Mouse (Mus musculus): ENCODE results near the gene Smcr8. TPM values are rescaled to one million over a fixed set of nuclear protein-coding genes. Genes with fewer than 3 reads are reported as not detected.

The Smcr8 gene
- total and polyA plus RNA-seq, 3 experiments: 2.4 to 56.1 (median 44.7) TPM

- H3K9me3 ChIP-seq (replicated peaks): peaks cover 3% of the 10 kb centered on the region; the same call in 1 of the 2 replicates
- ATAC-seq (ENCODE audit: extremely low read depth, insufficient number of reproducible peaks, low FRiP score, poor library complexity, severe bottlenecking) (no peak), DNase-seq (ENCODE audit: low spot score) (no peak)
- peaks cover 51% of the 10 kb centered on the region for H3K36me3 ChIP-seq (replicated peaks)
- no peaks in the 10 kb centered on the region for H3K27me3 ChIP-seq (ENCODE audit: insufficient read depth, low read length)
- H3K4me3 ChIP-seq (ENCODE audit: low read depth, low read length): no peak overlapping the region
- peaks cover 30% of the 10 kb centered on the region for H3K4me1 ChIP-seq (ENCODE audit: insufficient read depth, low read depth, low read length)
- no peak for TF ChIP-seq POLR2AphosphoS5 (IDR thresholded peaks at IDR 0.05; ENCODE audit: insufficient replicate concordance, low read depth, low read length)
- no peak for TF ChIP-seq GATA1 (IDR thresholded peaks at IDR 0.05; ENCODE audit: borderline replicate concordance, low read length)
- no peak for TF ChIP-seq GATA2 (IDR thresholded peaks at IDR 0.05; ENCODE audit: borderline replicate concordance, low read depth, low read length)
- TF ChIP-seq TAL1 (conservative IDR thresholded peaks at IDR 0.05; ENCODE audit: low read depth, low read length): no peak
- no peak for TF ChIP-seq CTCF (IDR thresholded peaks at IDR 0.05; ENCODE audit: low read depth, low read length)
Measured at GRCm38 (mm10) chr11:60766969-60767368, 10.4 kb upstream of the Smcr8 start.

- H3K4me1 ChIP-seq (ENCODE audit: insufficient read depth, low read depth, low read length): peaks cover 41% of the 10 kb centered on the region
- TF ChIP-seq GATA1 (IDR thresholded peaks at IDR 0.05; ENCODE audit: borderline replicate concordance, low read length) (no peak), POLR2AphosphoS5 (IDR thresholded peaks at IDR 0.05; ENCODE audit: insufficient replicate concordance, low read depth, low read length) (no peak), TAL1 (conservative IDR thresholded peaks at IDR 0.05; ENCODE audit: low read depth, low read length) (no peak), CTCF (IDR thresholded peaks at IDR 0.05; ENCODE audit: low read depth, low read length) (no peak), GATA2 (IDR thresholded peaks at IDR 0.05; ENCODE audit: borderline replicate concordance, low read depth, low read length) (no peak)
- H3K27me3 ChIP-seq (ENCODE audit: insufficient read depth, low read length): no peaks in the 10 kb centered on the region
- H3K36me3 ChIP-seq (replicated peaks): peaks cover 33% of the 10 kb centered on the region
- ATAC-seq (ENCODE audit: extremely low read depth, insufficient number of reproducible peaks, low FRiP score, poor library complexity, severe bottlenecking) (no peak), DNase-seq (ENCODE audit: low spot score) (no peak)
- H3K9me3 ChIP-seq (replicated peaks): peaks cover 3% of the 10 kb centered on the region; the same call in 1 of the 2 replicates
- H3K4me3 ChIP-seq (ENCODE audit: low read depth, low read length): no peak overlapping the region
Measured at GRCm38 (mm10) chr11:60769322-60769721, 8.0 kb upstream of the Smcr8 start.

GRCm38 (mm10) chr11:60770776-60771175, 6.5 kb upstream of the Smcr8 start:
- no peak for TF ChIP-seq GATA1 (IDR thresholded peaks at IDR 0.05; ENCODE audit: borderline replicate concordance, low read length)
- peak; percentile 70; the same call in 1 of the 2 replicates for TF ChIP-seq POLR2AphosphoS5 (IDR thresholded peaks at IDR 0.05; ENCODE audit: insufficient replicate concordance, low read depth, low read length)
- no peak for TF ChIP-seq CTCF (IDR thresholded peaks at IDR 0.05; ENCODE audit: low read depth, low read length)
- no peak for TF ChIP-seq GATA2 (IDR thresholded peaks at IDR 0.05; ENCODE audit: borderline replicate concordance, low read depth, low read length)
- no peak for TF ChIP-seq TAL1 (conservative IDR thresholded peaks at IDR 0.05; ENCODE audit: low read depth, low read length)
- Histone ChIP-seq H3K4me1 (ENCODE audit: insufficient read depth, low read depth, low read length) (peaks cover 53% of the 10 kb centered on the region), H3K27me3 (ENCODE audit: insufficient read depth, low read length) (no peaks in the 10 kb centered on the region), H3K4me3 (ENCODE audit: low read depth, low read length) (0 out of 2 replicates have a peak overlapping the region, but pooled peaks have one; percentile 30), H3K36me3 (replicated peaks) (peaks cover 21% of the 10 kb centered on the region), H3K9me3 (replicated peaks) (no peaks in the 10 kb centered on the region)
- no peak for ATAC-seq (ENCODE audit: extremely low read depth, insufficient number of reproducible peaks, low FRiP score, poor library complexity, severe bottlenecking)
- no peak for DNase-seq (ENCODE audit: low spot score)

GRCm38 (mm10) chr11:60772161-60772560, 5.2 kb upstream of the Smcr8 start:
- H3K36me3 ChIP-seq (replicated peaks): peaks cover 12% of the 10 kb centered on the region
- DNase-seq (ENCODE audit: low spot score): no peak
- no peak for ATAC-seq (ENCODE audit: extremely low read depth, insufficient number of reproducible peaks, low FRiP score, poor library complexity, severe bottlenecking)
- H3K27me3 ChIP-seq (ENCODE audit: insufficient read depth, low read length): no peaks in the 10 kb centered on the region
- peaks cover 55% of the 10 kb centered on the region for H3K4me1 ChIP-seq (ENCODE audit: insufficient read depth, low read depth, low read length)
- TF ChIP-seq GATA2 (IDR thresholded peaks at IDR 0.05; ENCODE audit: borderline replicate concordance, low read depth, low read length): no peak
- TF ChIP-seq TAL1 (conservative IDR thresholded peaks at IDR 0.05; ENCODE audit: low read depth, low read length): no peak
- TF ChIP-seq CTCF (IDR thresholded peaks at IDR 0.05; ENCODE audit: low read depth, low read length): no peak
- no peak for TF ChIP-seq GATA1 (IDR thresholded peaks at IDR 0.05; ENCODE audit: borderline replicate concordance, low read length)
- no peak for TF ChIP-seq POLR2AphosphoS5 (IDR thresholded peaks at IDR 0.05; ENCODE audit: insufficient replicate concordance, low read depth, low read length)
- H3K9me3 ChIP-seq (replicated peaks): no peaks in the 10 kb centered on the region
- H3K4me3 ChIP-seq (ENCODE audit: low read depth, low read length): no peak overlapping the region

- Histone ChIP-seq H3K36me3 (replicated peaks) (peaks cover 20% of the 10 kb centered on the region), H3K9me3 (replicated peaks) (no peaks in the 10 kb centered on the region), H3K27me3 (ENCODE audit: insufficient read depth, low read length) (no peaks in the 10 kb centered on the region), H3K4me3 (ENCODE audit: low read depth, low read length) (no peak overlapping the region; the same call in 1 of the 2 replicates), H3K4me1 (ENCODE audit: insufficient read depth, low read depth, low read length) (peaks cover 55% of the 10 kb centered on the region)
- DNase-seq (ENCODE audit: low spot score) (no peak), ATAC-seq (ENCODE audit: extremely low read depth, insufficient number of reproducible peaks, low FRiP score, poor library complexity, severe bottlenecking) (no peak)
- TF ChIP-seq CTCF (IDR thresholded peaks at IDR 0.05; ENCODE audit: low read depth, low read length) (no peak), GATA1 (IDR thresholded peaks at IDR 0.05; ENCODE audit: borderline replicate concordance, low read length) (no peak), TAL1 (conservative IDR thresholded peaks at IDR 0.05; ENCODE audit: low read depth, low read length) (no peak), POLR2AphosphoS5 (IDR thresholded peaks at IDR 0.05; ENCODE audit: insufficient replicate concordance, low read depth, low read length) (no peak), GATA2 (IDR thresholded peaks at IDR 0.05; ENCODE audit: borderline replicate concordance, low read depth, low read length) (no peak)
Measured at GRCm38 (mm10) chr11:60774158-60774689, 3.1 kb upstream of the Smcr8 start.

GRCm38 (mm10) chr11:60774841-60775240, 2.5 kb upstream of the Smcr8 start:
- no peaks in the 10 kb centered on the region for H3K9me3 ChIP-seq (replicated peaks)
- H3K4me1 ChIP-seq (ENCODE audit: insufficient read depth, low read depth, low read length): peaks cover 57% of the 10 kb centered on the region
- TF ChIP-seq POLR2AphosphoS5 (IDR thresholded peaks at IDR 0.05; ENCODE audit: insufficient replicate concordance, low read depth, low read length) (no peak), TAL1 (conservative IDR thresholded peaks at IDR 0.05; ENCODE audit: low read depth, low read length) (peak; percentile 93)
- H3K36me3 ChIP-seq (replicated peaks): peaks cover 26% of the 10 kb centered on the region
- H3K4me3 ChIP-seq (ENCODE audit: low read depth, low read length): no peak overlapping the region; the same call in 1 of the 2 replicates
- DNase-seq (ENCODE audit: low spot score) (peak; percentile 63), ATAC-seq (ENCODE audit: extremely low read depth, insufficient number of reproducible peaks, low FRiP score, poor library complexity, severe bottlenecking) (peak; percentile 51)
- H3K27me3 ChIP-seq (ENCODE audit: insufficient read depth, low read length): no peaks in the 10 kb centered on the region

All from G1E (cell line).